ENCODE assay signal across 8 mouse cellular contexts in genomic region chr5:142928749-142929399, GRCm38 (mm10). TPM values are rescaled to one million over a fixed set of nuclear protein-coding genes. Genes with fewer than 3 reads are reported as not detected.
DNase-seq lines count a peak whose midpoint lies in the region; ATAC-seq and TF ChIP-seq lines count a peak whose summit lies in the region.

No protein-coding gene starts in this region.

- peak; percentile 67 for DNase-seq in ES-CJ7 (ENCODE audit: low read depth, low spot score)
- DNase-seq in brain, embryonic 14.5 days (ENCODE audit: low read depth) = peak; percentile 60
- DNase-seq in frontal cortex, postnatal 36 days (ENCODE audit: low spot score in 2 of 2) = peak; percentile 71 to 72
- DNase-seq in left cerebral cortex, adult 2 months (ENCODE audit: extremely low spot score in 1 of 2, low spot score in 2 of 2) = peak; percentile 73 to 79
- DNase-seq in lung, postnatal 4 days = peak; percentile 90 to 93
- peak; percentile 82 for DNase-seq in right cerebral cortex, adult 18-20 months
- DNase-seq in urinary bladder, postnatal 14 days (ENCODE audit: low spot score) = peak; percentile 84

- TF ChIP-seq POLR2A in brain, embryonic 14.5 days (IDR thresholded peaks at IDR 0.05; ENCODE audit: borderline replicate concordance, extremely low read depth, insufficient read depth, insufficient read length, poor library complexity, severe bottlenecking) = no peak

- H3K4me1 ChIP-seq in hindbrain, embryonic 13.5 days (replicated peaks) = peaks cover 19% of the 10 kb centered on the region

- TF ChIP-seq CTCF in brain, embryonic 14.5 days (IDR thresholded peaks at IDR 0.05; ENCODE audit: borderline replicate concordance, extremely low read depth, insufficient read depth, insufficient read length) = no peak
- no peak; the same call in 1 of the 2 replicates for TF ChIP-seq CTCF in left cerebral cortex, adult 2 months (IDR thresholded peaks at IDR 0.05)

- H3K27ac ChIP-seq in hindbrain, embryonic 13.5 days = no peak overlapping the region
- peak overlapping the region; percentile 91 for H3K27ac ChIP-seq in left cerebral cortex, adult 2 months

- no peaks in the 10 kb centered on the region for H3K36me3 ChIP-seq in hindbrain, embryonic 13.5 days

- intact Hi-C loops in left cerebral cortex, adult 2 months (cut with DNase I) = loop anchor here (1.0 kb wide), 2 partner anchors 23 to 111 kb away; partner anchors contain the start of gene Actb

- peaks cover 24% of the 10 kb centered on the region for H3K27me3 ChIP-seq in hindbrain, embryonic 13.5 days

- peak overlapping the region; percentile 55 for H3K4me2 ChIP-seq in hindbrain, embryonic 13.5 days

- no peaks in the 10 kb centered on the region for H3K9me3 ChIP-seq in hindbrain, embryonic 13.5 days

- WGBS in hindbrain, embryonic 13.5 days = 4% methylated on average over 35 of the region's 35 CpGs

- H3K9ac ChIP-seq in hindbrain, embryonic 13.5 days = peak overlapping the region; percentile 65

- no peak for ATAC-seq in hindbrain, embryonic 13.5 days (ENCODE audit: low FRiP score)

- H3K4me3 ChIP-seq in hindbrain, embryonic 13.5 days = peak overlapping the region; percentile 34
- peak overlapping the region; percentile 51 for H3K4me3 ChIP-seq in left cerebral cortex, adult 2 months

RNA-seq across cellular contexts. Expression of gene Actb, which starts 22.3 kb away (rescaled TPM):
- 3,867 and 5,124 TPM in 2 replicates for polyA plus RNA-seq in brain, embryonic 14.5 days (2012; rRNA removed)
- polyA plus RNA-seq in hindbrain, embryonic 13.5 days (2015; fragmentation: Nextera tagmentation; extraction: Ambion mirVana) = 17,657 and 17,716 TPM in 2 replicates
- total RNA-seq in left cerebral cortex, adult 2 months (2021) = 1,000 to 10,000 TPM; 2,227 to 2,233 TPM

RNA-seq across cellular contexts. Expression of gene Fscn1, which starts 31.3 kb away (rescaled TPM):
- 634 and 658 TPM in 2 replicates for polyA plus RNA-seq in brain, embryonic 14.5 days (2012; rRNA removed)
- 484 and 516 TPM in 2 replicates for polyA plus RNA-seq in hindbrain, embryonic 13.5 days (2015; fragmentation: Nextera tagmentation; extraction: Ambion mirVana)
- 100 to 1,000 TPM; 334 to 344 TPM for total RNA-seq in left cerebral cortex, adult 2 months (2021)

RNA-seq across cellular contexts. Expression of gene Fbxl18, which starts 33.7 kb away (rescaled TPM):
- 28.5 and 34.8 TPM in 2 replicates for polyA plus RNA-seq in brain, embryonic 14.5 days (2012; rRNA removed)
- polyA plus RNA-seq in hindbrain, embryonic 13.5 days (2015; fragmentation: Nextera tagmentation; extraction: Ambion mirVana) = 36.6 and 36.9 TPM in 2 replicates
- total RNA-seq in left cerebral cortex, adult 2 months (2021) = 10 to 100 TPM; 31.5 to 33.2 TPM
